Mouse (Mus musculus) spleen, postnatal 0 days (tissue): ENCODE results near the gene Bicdl2. TPM values are rescaled to one million over a fixed set of nuclear protein-coding genes. Genes with fewer than 3 reads are reported as not detected.

Source experiments
- polyA plus RNA-seq: library from polyadenylated mRNA; unstranded; fragments of >200 nt; fragmentation: Nextera tagmentation; extraction: Ambion mirVana; gene quantifications from 2 replicates; pipeline ENCODE4 v1.2.1, GENCODE M21; 2015

Bicdl2 gene
- polyA plus RNA-seq = 0.11 and 0.35 TPM in 2 replicates

DNA sequence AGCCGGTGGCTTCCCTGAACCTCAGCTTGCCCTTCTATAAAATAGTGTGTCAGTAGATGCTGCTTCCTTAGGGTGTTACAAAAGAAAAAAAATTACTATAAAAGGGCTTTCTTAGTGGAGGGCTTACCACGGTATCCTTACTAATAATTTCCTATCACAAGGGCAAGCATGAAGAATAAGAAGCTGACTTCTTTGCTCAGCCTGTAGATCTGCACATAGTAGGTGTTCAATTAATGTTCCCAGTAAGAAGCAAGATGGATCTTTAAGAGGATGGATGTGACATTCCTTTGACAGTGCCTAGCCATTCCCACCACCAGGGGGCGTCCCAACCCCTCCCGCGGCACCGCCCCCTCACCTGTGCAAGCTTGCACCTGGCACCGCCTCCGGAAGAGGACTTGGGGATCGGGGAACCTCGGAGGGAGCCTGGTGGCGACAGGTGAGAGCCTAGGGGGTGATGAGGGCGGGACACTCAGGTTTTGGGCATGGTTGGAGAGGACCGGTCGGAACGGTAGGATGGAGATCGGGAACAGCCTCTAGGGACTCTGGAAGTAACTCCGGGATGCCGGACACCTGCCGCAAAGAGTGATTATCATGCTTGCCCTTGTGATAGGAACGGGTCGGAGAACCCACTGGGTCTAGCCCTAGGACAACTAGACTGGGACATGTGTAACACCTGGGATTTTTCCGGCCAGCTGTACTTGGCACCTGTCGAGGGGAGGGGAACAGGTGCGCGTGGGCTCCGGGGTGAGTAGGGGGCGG lies at the start of gene Bicdl2:
Gene Bicdl2, plus strand, starts transcription at position 390 of the 759 bp plus-strand sequence.

DNA sequence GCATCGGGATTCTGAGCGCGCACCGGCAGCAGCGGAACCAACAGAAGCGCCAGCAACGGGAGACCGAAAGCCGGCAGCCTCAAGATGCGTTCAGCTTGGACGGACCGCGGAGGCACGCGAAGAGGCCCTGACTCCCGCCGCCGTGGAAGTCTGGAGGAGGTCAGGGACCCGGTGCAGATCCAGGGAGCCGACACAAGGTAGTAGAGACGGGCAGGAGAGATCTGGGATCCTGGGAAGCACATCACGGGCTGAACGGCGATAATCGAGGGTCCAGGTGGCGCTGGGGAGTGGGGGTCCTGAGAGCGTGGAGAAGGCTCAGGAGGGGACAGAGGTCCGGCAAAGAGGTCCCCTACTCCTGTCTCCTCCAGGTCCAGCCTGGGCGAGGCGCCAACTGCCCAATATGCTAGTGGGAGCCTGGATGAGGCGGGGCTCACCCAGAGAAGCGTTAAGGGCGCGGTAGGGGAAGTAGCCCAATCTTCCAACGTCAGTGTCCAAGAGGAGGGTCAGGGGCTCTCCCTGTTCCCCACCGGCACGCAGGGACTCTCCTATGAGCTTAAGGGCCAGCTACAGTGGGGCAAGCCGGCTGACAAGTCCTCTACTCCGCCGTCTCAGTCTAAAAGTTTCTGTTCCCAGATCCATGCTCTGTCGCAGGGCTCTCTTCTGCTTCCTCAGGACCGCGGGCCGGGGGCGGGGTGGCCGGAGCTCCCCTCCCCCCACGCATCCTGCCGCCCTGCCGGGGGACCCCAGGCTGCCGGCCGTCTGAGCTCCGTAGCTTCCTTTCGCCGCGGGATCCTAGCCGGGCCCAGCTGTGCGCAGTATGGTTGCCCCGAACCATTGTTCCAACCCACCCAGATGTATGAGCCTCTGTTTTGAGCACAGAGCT lies 15.5 kb upstream of the Bicdl2 start, which contains the start of gene Mmp25:
Gene Mmp25, minus strand, starts transcription at position 665 of the 883 bp plus-strand sequence.

DNA sequence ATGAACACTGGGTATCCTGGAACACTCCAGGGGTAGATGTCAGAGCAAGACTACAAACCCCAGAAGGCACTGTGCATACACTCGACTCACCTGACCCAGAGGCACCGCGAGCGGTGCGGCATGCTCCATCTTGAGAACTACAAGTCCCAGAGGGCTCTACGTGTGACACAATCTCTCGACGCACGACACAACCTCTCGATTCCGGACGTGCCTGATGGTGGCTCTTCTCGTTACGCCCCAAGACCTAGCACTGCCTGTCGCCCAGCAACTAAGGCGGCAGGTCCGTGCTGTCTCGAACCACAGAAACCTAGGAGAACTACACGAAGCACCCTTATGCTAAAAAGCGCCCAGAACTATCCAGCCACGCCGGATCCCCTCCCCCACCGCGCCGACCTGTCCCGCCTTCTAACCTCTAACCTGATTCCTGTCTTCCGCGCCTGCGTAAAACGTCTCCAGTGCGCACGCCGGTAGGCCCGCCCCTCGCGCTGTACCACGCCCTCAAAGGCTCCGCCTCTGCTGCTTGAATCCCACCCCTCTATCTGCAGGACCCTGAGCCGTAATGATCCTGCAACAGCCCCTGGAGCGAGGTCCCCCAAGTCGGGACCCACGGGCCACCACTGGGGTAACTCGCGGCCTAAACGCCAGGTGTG lies 13.2 kb downstream of the Bicdl2 start, which contains the start of the genes Hcfc1r1 and Thoc6:
Gene Hcfc1r1, plus strand, starts transcription at position 173 of the 650 bp plus-strand sequence.
Gene Thoc6, minus strand, starts transcription at position 459 of the 650 bp plus-strand sequence.

DNA sequence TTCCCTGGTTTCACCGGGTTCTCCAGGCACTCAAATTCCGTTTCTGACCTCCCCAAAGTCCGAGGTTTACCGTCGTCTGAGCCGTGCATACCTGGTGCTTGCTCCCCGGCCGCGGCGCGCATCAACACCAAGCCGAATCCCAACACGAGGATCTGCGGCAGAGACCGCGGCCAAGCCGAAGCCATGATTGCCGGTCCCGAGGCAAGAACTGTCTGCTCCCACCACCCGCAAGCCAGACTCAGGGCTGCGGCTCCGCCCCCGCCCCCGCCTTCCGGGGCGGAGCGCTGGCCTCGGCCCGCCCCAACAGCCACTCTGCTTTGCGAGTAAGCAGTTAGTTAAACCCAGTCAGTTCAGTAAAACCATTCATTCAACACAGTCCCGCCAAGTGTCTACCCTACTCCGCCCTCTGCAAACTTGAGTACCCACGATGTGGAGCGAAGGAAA lies 17.0 kb downstream of the Bicdl2 start, which contains the start of gene Tnfrsf12a:
Gene Tnfrsf12a, minus strand, starts transcription at position 233 of the 444 bp plus-strand sequence.

DNA sequence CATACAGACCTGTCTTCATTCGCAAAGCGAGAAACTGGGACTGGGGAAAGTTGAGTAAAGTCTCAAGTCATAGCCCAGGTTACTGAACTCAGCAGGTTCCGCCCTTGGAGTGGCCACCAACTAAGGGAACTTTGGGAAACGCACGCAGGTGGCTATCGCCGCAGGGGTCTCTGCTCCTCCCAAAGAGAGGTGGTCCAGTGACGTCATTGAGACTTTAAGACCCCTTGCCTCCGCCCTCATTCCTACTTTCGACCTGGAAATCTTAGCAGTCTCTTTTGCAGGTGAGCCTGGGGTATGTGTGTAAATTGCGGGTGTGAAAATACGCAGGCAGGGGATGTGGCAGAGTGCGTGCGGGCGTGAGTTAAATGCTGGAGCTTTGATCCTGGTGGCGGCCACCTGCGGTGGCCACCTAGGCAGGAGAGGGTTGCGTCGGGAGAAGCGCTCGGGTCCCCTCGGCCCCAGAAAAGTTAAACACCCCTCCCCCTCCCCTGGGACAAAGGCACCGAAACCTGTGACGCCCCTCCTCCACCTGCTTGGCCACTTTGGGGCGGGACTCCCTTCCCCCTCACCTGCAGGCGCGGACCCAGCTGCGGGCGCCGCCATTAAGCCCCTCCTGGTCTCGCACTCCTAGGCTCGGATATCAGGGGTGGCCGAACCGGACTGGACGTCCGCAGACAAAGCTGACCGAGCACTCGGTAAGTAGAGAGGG lies 19.0 kb downstream of the Bicdl2 start, which contains the start of gene Cldn6:
Gene Cldn6, plus strand, starts transcription at position 123 of the 709 bp plus-strand sequence.

DNA sequence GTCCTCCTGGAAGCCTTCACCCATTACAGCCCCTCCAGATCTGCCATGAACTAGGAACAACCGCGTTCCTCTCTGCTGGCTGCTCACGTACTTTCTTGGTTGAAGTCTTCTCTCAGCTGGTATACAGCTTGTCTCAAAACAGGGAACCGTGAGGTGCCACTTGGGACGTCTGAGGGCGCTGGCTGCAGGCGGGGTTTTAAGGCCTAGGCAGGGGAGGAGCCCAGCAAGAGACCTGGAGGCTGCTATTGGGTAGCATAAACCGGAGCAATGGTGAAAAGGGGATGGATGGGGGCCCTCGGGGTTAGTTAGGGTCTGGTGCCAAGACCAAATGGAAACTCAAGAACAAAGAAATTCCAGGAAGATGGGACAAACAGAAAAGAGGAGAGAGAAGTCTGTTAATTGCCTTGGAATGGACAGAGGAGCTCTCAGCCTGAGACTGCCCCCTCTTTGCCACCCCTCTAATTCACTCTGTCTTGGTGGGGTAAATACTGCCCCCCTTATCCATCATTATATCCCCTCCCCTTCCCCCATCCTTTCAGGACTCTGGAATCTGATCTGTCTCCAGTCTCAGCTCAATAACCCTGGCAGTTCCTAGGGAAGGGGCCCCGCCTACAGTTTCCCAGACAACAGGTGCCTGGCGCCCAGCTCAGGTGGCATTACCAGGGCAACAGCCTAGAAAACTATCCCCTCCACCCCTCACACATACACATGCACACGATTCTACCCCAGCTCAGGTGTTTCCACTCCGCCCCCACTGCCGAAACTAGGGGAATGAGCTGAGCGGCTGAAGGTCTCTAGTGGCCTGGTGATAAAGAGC lies 23.8 kb downstream of the Bicdl2 start, which contains the start of gene Cldn9:
Gene Cldn9, minus strand, starts transcription at position 171 of the 817 bp plus-strand sequence.

Other genes starting within 250 kb of the Bicdl2 start
- not detected in 2 replicates for gene Vmn2r117, start 180.8 kb upstream of the Bicdl2 start, polyA plus RNA-seq
- 6.9 and 8.1 TPM in 2 replicates for gene Zfp213, start 96.3 kb upstream of the Bicdl2 start, polyA plus RNA-seq
- gene Zfp13, start 61.0 kb upstream of the Bicdl2 start, polyA plus RNA-seq = 1.9 and 2.2 TPM in 2 replicates
- not detected in 2 replicates for gene Zscan10, start 59.6 kb upstream of the Bicdl2 start, polyA plus RNA-seq
- gene Mmp25, start 15.2 kb upstream of the Bicdl2 start, polyA plus RNA-seq = 3.0 and 4.4 TPM in 2 replicates
- 43.1 and 43.5 TPM in 2 replicates for gene Hcfc1r1, start 13.1 kb downstream of the Bicdl2 start, polyA plus RNA-seq
- gene Thoc6, start 13.4 kb downstream of the Bicdl2 start, polyA plus RNA-seq = 21.1 and 22.3 TPM in 2 replicates
- 3.4 and 4.0 TPM in 2 replicates for gene Tnfrsf12a, start 17.0 kb downstream of the Bicdl2 start, polyA plus RNA-seq
- gene Cldn6, start 18.7 kb downstream of the Bicdl2 start, polyA plus RNA-seq = 0.11 TPM in 1 of 2 replicates, not detected in the other
- 0.08 TPM in 2 replicates for gene Cldn9, start 23.5 kb downstream of the Bicdl2 start, polyA plus RNA-seq
- 0.11 TPM in 1 of 2 replicates, not detected in the other for gene 1520401A03Rik, start 62.3 kb downstream of the Bicdl2 start, polyA plus RNA-seq
- gene Pkmyt1, start 65.8 kb downstream of the Bicdl2 start, polyA plus RNA-seq = 37.2 and 39.2 TPM in 2 replicates
- 10.5 and 12.2 TPM in 2 replicates for gene Paqr4, start 80.4 kb downstream of the Bicdl2 start, polyA plus RNA-seq
- gene Kremen2, start 85.3 kb downstream of the Bicdl2 start, polyA plus RNA-seq = not detected in 2 replicates
- gene Flywch1, start 111.1 kb downstream of the Bicdl2 start, polyA plus RNA-seq = 19.2 and 22.6 TPM in 2 replicates
- 3.5 and 6.6 TPM in 2 replicates for gene Flywch2, start 125.6 kb downstream of the Bicdl2 start, polyA plus RNA-seq
- gene Srrm2, start 130.0 kb downstream of the Bicdl2 start, polyA plus RNA-seq = 290 and 303 TPM in 2 replicates
- 632 and 659 TPM in 2 replicates for gene Elob, start 168.6 kb downstream of the Bicdl2 start, polyA plus RNA-seq
- gene Prss33, start 175.6 kb downstream of the Bicdl2 start, polyA plus RNA-seq = not detected in 2 replicates
- not detected in 2 replicates for gene Prss32, start 183.3 kb downstream of the Bicdl2 start, polyA plus RNA-seq
- gene Prss41, start 183.7 kb downstream of the Bicdl2 start, polyA plus RNA-seq = not detected in 2 replicates
- not detected in 2 replicates for gene Prss21, start 207.6 kb downstream of the Bicdl2 start, polyA plus RNA-seq
- gene Dcpp1, start 220.4 kb downstream of the Bicdl2 start, polyA plus RNA-seq = not detected in 2 replicates
- not detected in 2 replicates for gene Dcpp2, start 220.4 kb downstream of the Bicdl2 start, polyA plus RNA-seq